Mouse (Mus musculus) E14TG2a.4 (cell line): ENCODE data around the gene Scaf4.

ENCODE experiments used
- CTCF ChIP-seq: conservative IDR thresholded peaks from 2 replicates; pipeline ENCODE4 v1.5.1; 2014; ENCODE audit warnings: low read length
- NANOG ChIP-seq: IDR thresholded peaks from 2 replicates; pipeline ENCODE4 v1.6.1; 2014; ENCODE audit warnings: borderline replicate concordance, low read length, mixed read lengths
- POU5F1 ChIP-seq: IDR thresholded peaks from 2 replicates; pipeline ENCODE4 v1.6.1; 2014; ENCODE audit warnings: low read length, borderline replicate concordance

DNA sequence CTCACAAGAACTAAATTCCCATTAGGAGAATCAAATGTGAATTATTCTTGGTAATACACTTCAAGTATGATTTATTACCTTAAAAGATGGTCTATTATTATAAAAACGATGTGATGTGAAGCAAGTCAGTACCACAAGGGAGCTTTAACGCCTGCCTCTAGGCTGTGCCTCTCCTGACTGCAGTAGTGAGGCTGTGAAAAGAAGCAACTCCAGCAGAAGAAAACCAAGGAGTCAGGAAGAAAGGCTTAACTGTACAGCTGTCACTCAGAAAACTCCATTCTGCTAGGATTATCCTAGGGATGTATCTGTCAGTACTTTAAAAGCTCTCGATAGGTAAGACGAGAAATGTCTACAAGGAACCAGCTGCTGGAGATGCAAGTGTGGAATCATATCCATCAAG, 42.4 kb downstream of the Scaf4 start:
- TF ChIP-seq CTCF, result no peak
- no peak for TF ChIP-seq POU5F1
- TF ChIP-seq NANOG, result no peak
